Mouse (Mus musculus) heart, embryonic 11.5 days (tissue): ENCODE measurements around the gene Rhod. TPM values are rescaled to one million over a fixed set of nuclear protein-coding genes. Genes with fewer than 3 reads are reported as not detected.
A peak's percentile ranks its signal among the peaks of the same experiment; 100 is the strongest.

Experiments
- ATAC-seq: fragments of 200-750 bp; cut with Nextera tagmentation; replicated peaks from 2 replicates; pipeline ENCODE4 v1.8.0; 2017; ENCODE audit warnings: moderate library complexity; ENCODE audit not compliant: insufficient number of reproducible peaks, low FRiP score, low TSS enrichment
- H3K27ac ChIP-seq: fragments of 300-500 bp; sonication (generic); 2 replicates; pipeline ENCODE4 v1.5.1; 2014; ENCODE audit warnings: mild to moderate bottlenecking, low read depth, low read length
- H3K27me3 ChIP-seq: fragments of 300-500 bp; sonication (generic); 2 replicates; pipeline ENCODE4 v1.6.1; 2014; ENCODE audit warnings: mild to moderate bottlenecking, low read length, mixed read lengths; ENCODE audit not compliant: control insufficient read depth, insufficient read depth
- H3K36me3 ChIP-seq: fragments of 300-500 bp; sonication (generic); 2 replicates; pipeline ENCODE4 v1.6.1; 2014; ENCODE audit warnings: mild to moderate bottlenecking, low read length, moderate library complexity, mixed read lengths; ENCODE audit not compliant: control insufficient read depth, insufficient read depth
- H3K4me1 ChIP-seq: fragments of 300-500 bp; sonication (generic); 2 replicates; pipeline ENCODE4 v1.6.1; 2014; ENCODE audit warnings: low read length; ENCODE audit not compliant: control insufficient read depth, insufficient read depth
- H3K4me2 ChIP-seq: fragments of 300-500 bp; sonication (generic); 2 replicates; pipeline ENCODE4 v1.6.1; 2014; ENCODE audit warnings: mild to moderate bottlenecking, moderate library complexity
- H3K4me3 ChIP-seq: fragments of 300-500 bp; sonication (generic); 2 replicates; pipeline ENCODE4 v1.5.1; 2014; ENCODE audit warnings: low read depth, low read length
- H3K9ac ChIP-seq: fragments of 300-500 bp; sonication (generic); 2 replicates; pipeline ENCODE4 v1.6.1; 2014; ENCODE audit warnings: mild to moderate bottlenecking, low read depth, low read length, moderate library complexity
- H3K9me3 ChIP-seq: fragments of 300-500 bp; sonication (generic); replicated peaks from 2 replicates; pipeline ENCODE4 v1.6.1; 2016; ENCODE audit warnings: low read length; ENCODE audit not compliant: control insufficient read depth
- WGBS: fragments of 180-500 bp; shearing (Covaris S2); extraction: QIAGEN DNeasy Blood & Tissue Kit; methylation state at CpG from one replicate; pipeline ENCODE4 v1.1.7; 2014; ENCODE audit not compliant: insufficient replicate concordance; 5-methylcytosine and 5-hydroxymethylcytosine counted together
- polyA plus RNA-seq: library from polyadenylated mRNA; unstranded; fragments of >200 nt; fragmentation: Nextera tagmentation; extraction: Ambion mirVana; gene quantifications from 2 replicates; pipeline ENCODE4 v1.2.1, GENCODE M21; 2014

The Rhod gene
- polyA plus RNA-seq, 1 experiment from 2014 or later, result 28.5 TPM

DNA sequence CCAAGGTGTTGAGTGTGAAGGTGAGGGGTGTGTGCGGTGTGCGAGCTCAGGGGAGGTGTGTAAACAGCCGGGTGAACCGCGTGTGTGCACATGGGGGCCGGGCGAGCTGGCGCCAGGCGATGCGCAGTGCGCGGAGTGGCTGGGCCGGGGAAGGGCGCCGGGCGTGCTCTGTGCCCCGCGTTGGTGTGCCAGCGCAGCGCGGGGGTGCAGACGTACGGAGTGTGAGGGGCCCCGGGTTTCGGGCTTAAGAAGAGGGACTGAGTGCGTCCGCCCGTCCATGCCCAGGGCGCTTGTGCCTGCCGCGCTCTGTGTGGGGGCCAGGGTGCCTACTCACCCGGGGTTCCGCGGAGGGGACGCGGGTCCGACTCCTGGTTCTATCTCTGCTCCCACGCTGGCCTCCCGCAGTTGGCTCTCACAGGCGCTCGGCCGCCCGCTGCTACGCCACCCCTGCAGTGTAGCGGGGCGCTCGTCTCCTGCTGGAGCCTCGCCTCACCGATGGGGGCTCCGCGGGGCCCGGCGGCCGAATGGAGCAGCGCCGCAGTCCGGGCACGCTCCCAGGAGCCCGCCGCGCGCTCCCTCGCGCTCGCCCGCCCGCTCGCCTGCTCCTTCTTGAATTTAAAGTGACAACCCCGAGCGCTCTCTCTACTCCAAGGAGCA, 37.5 kb upstream of the Rhod start:
- H3K9me3 ChIP-seq, result no peaks in the 10 kb centered on the region
- ATAC-seq, result 0 out of 2 replicates have a peak, but pooled peaks have one; percentile 17
- no peak overlapping the region for H3K27ac ChIP-seq
- H3K9ac ChIP-seq, result peak overlapping the region; percentile 66
- no peaks in the 10 kb centered on the region for H3K36me3 ChIP-seq
- H3K27me3 ChIP-seq, result peaks cover 27% of the 10 kb centered on the region
- H3K4me2 ChIP-seq, result peak overlapping the region; percentile 94
- WGBS, result under 1% methylated on average over 70 of the region's 70 CpGs
- H3K4me1 ChIP-seq, result peaks cover 6% of the 10 kb centered on the region; the same call in 1 of the 2 replicates
- H3K4me3 ChIP-seq, result peak overlapping the region; percentile 54

DNA sequence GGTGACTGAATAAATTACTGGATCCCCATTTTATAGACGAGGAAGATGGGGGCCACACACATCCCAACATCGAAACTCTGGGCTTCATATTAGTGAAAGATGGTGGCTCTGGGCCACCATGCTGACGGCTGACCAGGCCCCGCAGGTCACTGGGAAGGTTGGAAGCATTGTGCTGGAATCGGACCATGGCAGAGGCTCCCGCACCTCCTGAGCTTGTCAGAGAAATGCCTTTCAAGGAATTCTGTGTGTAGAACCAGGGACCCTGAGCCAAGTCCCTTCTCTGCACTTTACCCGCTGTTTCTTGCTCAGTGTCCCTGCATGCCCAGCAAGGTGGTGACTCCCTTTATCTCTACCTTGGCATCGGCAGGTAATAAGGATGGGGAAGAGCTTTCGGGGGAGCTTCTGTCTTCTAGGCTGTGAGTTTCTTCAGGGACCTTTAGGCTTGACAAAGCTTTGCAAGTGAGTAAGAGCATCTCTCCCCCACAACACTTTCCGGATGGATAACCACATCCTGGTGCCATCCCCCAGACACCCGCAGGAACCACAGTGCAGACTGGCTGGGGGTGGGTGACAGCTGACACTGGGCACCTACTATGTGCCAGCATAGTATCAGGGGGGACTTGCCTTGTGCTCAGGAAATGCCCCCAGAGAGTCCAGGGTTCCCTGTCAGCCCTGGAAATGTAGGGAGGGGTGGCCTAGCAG, 36.1 kb upstream of the Rhod start:
- H3K4me1 ChIP-seq, result peaks cover 6% of the 10 kb centered on the region; the same call in 1 of the 2 replicates
- ATAC-seq, result no peak
- no peaks in the 10 kb centered on the region for H3K9me3 ChIP-seq
- H3K27me3 ChIP-seq, result peaks cover 27% of the 10 kb centered on the region
- H3K36me3 ChIP-seq, result no peaks in the 10 kb centered on the region
- H3K4me3 ChIP-seq, result no peak overlapping the region
- H3K4me2 ChIP-seq, result no peak overlapping the region
- no peak overlapping the region for H3K9ac ChIP-seq
- WGBS, result 65% methylated on average over 11 of the region's 11 CpGs
- H3K27ac ChIP-seq, result no peak overlapping the region

DNA sequence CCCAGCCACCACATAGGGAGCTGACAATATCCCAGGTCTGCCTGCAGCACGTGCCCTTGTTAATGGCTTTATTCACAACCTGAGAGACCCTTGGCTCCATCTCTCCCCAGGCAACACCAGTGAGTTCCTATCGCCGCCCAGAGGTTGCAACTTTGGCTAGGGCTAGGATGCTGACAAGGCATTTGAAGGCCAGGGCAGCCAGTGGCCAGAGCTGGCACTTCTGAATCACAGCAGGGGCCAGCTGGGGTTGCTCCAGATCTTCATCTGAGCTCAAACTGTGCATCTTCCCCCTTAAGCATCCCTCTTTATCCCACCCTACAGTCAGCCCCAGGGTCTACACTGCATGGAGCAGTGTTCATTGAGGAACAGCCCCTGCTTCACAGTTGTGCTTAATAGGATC, 35.5 kb upstream of the Rhod start:
- Histone ChIP-seq H3K4me3 (no peak overlapping the region), H3K4me1 (peaks cover 6% of the 10 kb centered on the region; the same call in 1 of the 2 replicates), H3K27me3 (peaks cover 27% of the 10 kb centered on the region), H3K4me2 (no peak overlapping the region), H3K27ac (no peak overlapping the region), H3K9me3 (no peaks in the 10 kb centered on the region), H3K36me3 (no peaks in the 10 kb centered on the region), H3K9ac (no peak overlapping the region)
- ATAC-seq, result no peak
- 43% methylated on average over 3 of the region's 3 CpGs for WGBS

DNA sequence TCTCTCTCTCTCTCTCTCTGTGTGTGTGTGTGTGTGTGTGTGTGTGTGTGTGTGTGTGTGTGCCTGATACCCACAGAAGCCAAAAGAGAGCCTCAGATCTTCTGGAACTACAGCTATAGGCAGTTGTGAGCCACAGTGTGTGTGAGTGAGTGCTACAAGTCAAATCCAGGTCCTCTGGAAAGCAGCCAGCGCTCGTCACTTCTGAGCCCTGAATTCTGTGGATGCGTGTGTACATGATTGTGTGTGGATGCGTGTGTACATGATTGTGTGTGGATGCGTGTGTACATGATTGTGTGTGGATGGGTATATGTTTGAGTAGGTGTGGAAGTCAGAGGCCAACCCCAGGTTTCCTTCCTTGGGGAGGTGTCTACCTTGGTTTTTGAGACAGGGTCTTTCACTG, 34.3 kb upstream of the Rhod start:
- WGBS, result 86% methylated on average over 5 of the region's 5 CpGs
- H3K27me3 ChIP-seq, result peaks cover 27% of the 10 kb centered on the region

DNA sequence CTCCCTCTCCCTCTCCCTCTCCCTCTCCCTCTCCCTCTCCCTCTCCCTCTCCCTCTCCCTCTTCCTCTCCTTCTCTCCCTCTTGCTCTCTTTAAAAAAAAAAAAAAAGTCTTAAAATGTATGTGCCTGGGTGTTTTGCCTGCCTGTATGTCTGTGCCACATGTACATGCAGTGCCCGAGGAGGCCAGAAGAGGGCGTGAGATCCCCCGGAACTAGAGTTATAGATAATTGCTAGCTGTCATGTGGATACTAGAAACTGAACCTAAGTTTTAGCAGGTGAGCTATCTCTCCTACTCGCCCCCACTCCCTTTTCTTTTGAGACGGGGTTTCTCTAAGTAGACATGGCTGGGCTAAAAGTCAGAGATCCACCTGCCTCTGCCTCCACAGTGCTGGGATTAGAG, 29.1 kb upstream of the Rhod start:
- H3K4me1 ChIP-seq, result no peaks in the 10 kb centered on the region
- H3K27me3 ChIP-seq, result no peaks in the 10 kb centered on the region
- H3K9me3 ChIP-seq, result no peaks in the 10 kb centered on the region
- H3K36me3 ChIP-seq, result no peaks in the 10 kb centered on the region
- H3K27ac ChIP-seq, result no peak overlapping the region
- WGBS, result 23% methylated on average over 5 of the region's 5 CpGs
- no peak for ATAC-seq
- no peak overlapping the region for H3K9ac ChIP-seq
- H3K4me3 ChIP-seq, result no peak overlapping the region
- H3K4me2 ChIP-seq, result no peak overlapping the region

More for the DNA sequence above, 34.3 kb upstream of the Rhod start:
- Histone ChIP-seq H3K27ac (no peak overlapping the region), H3K4me3 (no peak overlapping the region), H3K4me2 (no peak overlapping the region), H3K4me1 (peaks cover 6% of the 10 kb centered on the region; the same call in 1 of the 2 replicates), H3K9ac (no peak overlapping the region), H3K36me3 (no peaks in the 10 kb centered on the region), H3K9me3 (no peaks in the 10 kb centered on the region)
- no peak for ATAC-seq

DNA sequence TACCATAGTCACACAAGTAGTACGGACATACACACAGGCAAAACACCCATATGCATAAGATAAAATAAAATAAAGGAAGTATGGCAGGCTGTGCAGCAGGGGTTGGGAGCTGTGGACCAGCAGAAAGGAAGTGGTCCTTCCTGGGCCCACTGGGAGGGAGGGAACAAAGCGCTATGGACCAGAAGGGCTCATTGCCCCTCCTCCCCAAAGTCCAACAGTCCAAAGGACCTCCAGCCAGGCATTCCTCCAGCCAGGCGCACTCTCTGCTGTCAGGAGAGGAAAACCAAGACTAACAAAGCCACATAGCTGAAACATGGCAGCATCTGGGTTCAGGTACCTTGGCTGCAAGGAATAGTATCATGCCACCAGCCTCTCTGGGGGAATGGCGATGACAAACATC, 25.4 kb upstream of the Rhod start:
- no peak overlapping the region for H3K4me2 ChIP-seq
- ATAC-seq, result no peak
- 80% methylated on average over 4 of the region's 4 CpGs for WGBS
- H3K9me3 ChIP-seq, result no peaks in the 10 kb centered on the region
- no peaks in the 10 kb centered on the region for H3K4me1 ChIP-seq
- H3K36me3 ChIP-seq, result no peaks in the 10 kb centered on the region
- no peak overlapping the region for H3K4me3 ChIP-seq
- no peaks in the 10 kb centered on the region for H3K27me3 ChIP-seq
- no peak overlapping the region for H3K9ac ChIP-seq
- H3K27ac ChIP-seq, result no peak overlapping the region

DNA sequence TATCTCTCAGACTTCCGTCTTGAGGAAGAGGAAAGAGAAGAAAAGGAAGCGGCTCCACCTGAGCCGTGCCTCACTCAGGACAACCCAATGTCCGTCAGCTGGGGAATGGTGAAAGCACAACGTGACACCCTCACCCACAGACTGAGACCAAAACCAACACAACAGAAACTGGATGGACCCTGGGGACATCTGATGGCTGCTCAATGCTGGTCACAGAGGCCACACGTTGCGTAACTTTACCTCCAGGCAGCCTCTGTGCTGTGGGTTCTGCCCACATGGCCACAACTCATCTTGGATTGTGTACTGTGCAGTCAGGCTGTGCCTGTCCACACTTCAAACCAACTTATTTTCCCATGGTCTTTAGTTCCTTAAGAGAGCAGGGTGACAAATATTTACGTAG, 22.7 kb upstream of the Rhod start:
- Histone ChIP-seq H3K27ac (no peak overlapping the region), H3K4me3 (no peak overlapping the region), H3K27me3 (no peaks in the 10 kb centered on the region), H3K4me2 (no peak overlapping the region), H3K36me3 (no peaks in the 10 kb centered on the region), H3K9me3 (no peaks in the 10 kb centered on the region), H3K9ac (no peak overlapping the region), H3K4me1 (no peaks in the 10 kb centered on the region)
- ATAC-seq, result no peak
- WGBS, result 71% methylated on average over 8 of the region's 8 CpGs

DNA sequence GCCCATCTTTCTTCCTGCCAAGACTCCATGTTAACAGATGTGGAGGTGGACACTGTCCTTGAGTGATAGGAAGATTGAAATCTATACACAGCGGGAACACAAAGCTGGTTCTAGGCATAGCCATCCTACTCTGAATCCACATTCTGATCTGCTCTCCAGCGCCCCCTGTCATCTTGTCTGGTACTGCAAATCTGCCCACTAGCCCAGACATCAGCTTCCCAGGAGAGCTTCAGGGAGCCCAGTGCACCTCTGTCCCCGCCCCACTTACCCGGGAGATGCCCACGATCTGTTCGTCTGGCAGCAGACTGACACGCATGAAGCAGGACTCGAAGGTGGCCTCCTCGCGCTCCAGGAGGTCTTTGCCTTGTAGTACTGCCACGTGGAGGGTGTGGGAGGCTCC, 17.0 kb upstream of the Rhod start:
- Histone ChIP-seq H3K4me1 (no peaks in the 10 kb centered on the region), H3K4me2 (no peak overlapping the region), H3K36me3 (no peaks in the 10 kb centered on the region), H3K9ac (no peak overlapping the region), H3K4me3 (no peak overlapping the region), H3K27ac (no peak overlapping the region), H3K9me3 (no peaks in the 10 kb centered on the region), H3K27me3 (no peaks in the 10 kb centered on the region)
- ATAC-seq, result no peak
- 11% methylated on average over 11 of the region's 11 CpGs for WGBS
